Mouse (Mus musculus): Measurements from ENCODE around the gene Mapk1ip1. TPM values are rescaled to one million over a fixed set of nuclear protein-coding genes. Genes with fewer than 3 reads are reported as not detected.

Mapk1ip1 gene
- 3.3 and 3.8 TPM in 2 replicates for polyA plus RNA-seq (2015; fragmentation: Nextera tagmentation; extraction: Ambion mirVana)

GRCm38 (mm10) chr7:138845544-138846391 is at the start of gene Mapk1ip1, which contains the start of gene Ppp2r2d:
Gene Mapk1ip1, minus strand, starts transcription at chr7:138846273.
Gene Ppp2r2d, plus strand, starts transcription at chr7:138846079.
- under 1% methylated on average over 51 of the region's 51 CpGs for WGBS (ENCODE audit: insufficient replicate concordance)
- Histone ChIP-seq H3K27me3 (no peaks in the 10 kb centered on the region), H3K4me2 (peak within 1 kb of the TSS; percentile 92), H3K9me3 (replicated peaks) (no peaks in the 10 kb centered on the region), H3K27ac (peak within 1 kb of the TSS; percentile 94), H3K4me3 (replicated peaks) (peak within 1 kb of the TSS; percentile 99), H3K4me1 (replicated peaks) (peaks cover 59% of the 10 kb centered on the region), H3K9ac (peak within 1 kb of the TSS; percentile 98), H3K36me3 (peaks cover 12% of the 10 kb centered on the region)
- peak; percentile 94 for ATAC-seq (ENCODE audit: low read depth)
- peak; percentile 90 for DNase-seq

- Histone ChIP-seq H3K27me3 (no peaks in the 10 kb centered on the region), H3K9me3 (replicated peaks) (no peaks in the 10 kb centered on the region), H3K27ac (no peak overlapping the region), H3K9ac (no peak overlapping the region), H3K4me3 (replicated peaks) (no peak overlapping the region), H3K36me3 (peaks cover 36% of the 10 kb centered on the region), H3K4me1 (replicated peaks) (no peaks in the 10 kb centered on the region), H3K4me2 (no peak overlapping the region)
- 0 out of 2 replicates have a peak, but pooled peaks have one; percentile 23 for ATAC-seq (ENCODE audit: low read depth)
- 71% methylated on average over 12 of the region's 13 CpGs for WGBS (ENCODE audit: insufficient replicate concordance)
- DNase-seq = no peak
Measured at GRCm38 (mm10) chr7:138885365-138886289, 39.6 kb upstream of the Mapk1ip1 start.

GRCm38 (mm10) chr7:138883724-138884123 is 37.7 kb upstream of the Mapk1ip1 start:
- no peak overlapping the region for H3K4me2 ChIP-seq
- H3K9ac ChIP-seq = no peak overlapping the region
- H3K27me3 ChIP-seq = no peaks in the 10 kb centered on the region
- no peaks in the 10 kb centered on the region for H3K4me1 ChIP-seq (replicated peaks)
- DNase-seq (no peak), ATAC-seq (ENCODE audit: low read depth) (no peak)
- no peak overlapping the region for H3K4me3 ChIP-seq (replicated peaks)
- 83% methylated on average over 3 of the region's 3 CpGs for WGBS (ENCODE audit: insufficient replicate concordance)
- H3K36me3 ChIP-seq = peaks cover 55% of the 10 kb centered on the region
- H3K27ac ChIP-seq = no peak overlapping the region
- H3K9me3 ChIP-seq (replicated peaks) = no peaks in the 10 kb centered on the region

GRCm38 (mm10) chr7:138875031-138875430 is 29.0 kb upstream of the Mapk1ip1 start:
- no peak overlapping the region for H3K9ac ChIP-seq
- no peak for ATAC-seq (ENCODE audit: low read depth)
- peaks cover 8% of the 10 kb centered on the region for H3K4me1 ChIP-seq (replicated peaks)
- 79% methylated on average over 3 of the region's 3 CpGs for WGBS (ENCODE audit: insufficient replicate concordance)
- H3K9me3 ChIP-seq (replicated peaks) = no peaks in the 10 kb centered on the region
- no peaks in the 10 kb centered on the region for H3K27me3 ChIP-seq
- H3K36me3 ChIP-seq = peaks cover 89% of the 10 kb centered on the region
- DNase-seq = no peak
- H3K4me3 ChIP-seq (replicated peaks) = no peak overlapping the region
- no peak overlapping the region for H3K27ac ChIP-seq
- no peak overlapping the region for H3K4me2 ChIP-seq

GRCm38 (mm10) chr7:138872956-138873355 is 26.9 kb upstream of the Mapk1ip1 start:
- H3K4me3 ChIP-seq (replicated peaks) = no peak overlapping the region
- no peak for ATAC-seq (ENCODE audit: low read depth)
- no peak overlapping the region for H3K9ac ChIP-seq
- no peak overlapping the region for H3K27ac ChIP-seq
- DNase-seq = no peak
- no peaks in the 10 kb centered on the region for H3K9me3 ChIP-seq (replicated peaks)
- H3K27me3 ChIP-seq = no peaks in the 10 kb centered on the region
- H3K4me2 ChIP-seq = no peak overlapping the region
- WGBS (ENCODE audit: insufficient replicate concordance) = 74% methylated on average over 3 of the region's 3 CpGs
- H3K36me3 ChIP-seq = peaks cover 84% of the 10 kb centered on the region
- peaks cover 8% of the 10 kb centered on the region for H3K4me1 ChIP-seq (replicated peaks)

GRCm38 (mm10) chr7:138868316-138868715 is 22.2 kb upstream of the Mapk1ip1 start:
- 81% methylated on average over 4 of the region's 4 CpGs for whole genome bisulfite sequencing (ENCODE audit: insufficient replicate concordance)
- peaks cover 40% of the 10 kb centered on the region for H3K36me3 ChIP-seq
- H3K9ac ChIP-seq = no peak overlapping the region
- H3K4me1 ChIP-seq (replicated peaks) = peaks cover 11% of the 10 kb centered on the region
- no peaks in the 10 kb centered on the region for H3K27me3 ChIP-seq
- H3K4me2 ChIP-seq = no peak overlapping the region
- H3K27ac ChIP-seq = no peak overlapping the region
- no peak for ATAC-seq (ENCODE audit: low read depth)
- H3K9me3 ChIP-seq (replicated peaks) = no peaks in the 10 kb centered on the region
- DNase-seq = no peak
- H3K4me3 ChIP-seq (replicated peaks) = no peak overlapping the region

- H3K4me1 ChIP-seq (replicated peaks) = peaks cover 9% of the 10 kb centered on the region; the same call in 1 of the 2 replicates
- H3K9me3 ChIP-seq (replicated peaks) = no peaks in the 10 kb centered on the region
- ATAC-seq (ENCODE audit: low read depth) (peak; percentile 34; the same call in 1 of the 2 replicates), DNase-seq (no peak)
- peaks cover 34% of the 10 kb centered on the region for H3K36me3 ChIP-seq
- no peak overlapping the region for H3K27ac ChIP-seq
- no peak overlapping the region for H3K4me2 ChIP-seq
- 59% methylated on average over 6 of the region's 6 CpGs for WGBS (ENCODE audit: insufficient replicate concordance)
- no peak overlapping the region for H3K4me3 ChIP-seq (replicated peaks)
- no peaks in the 10 kb centered on the region for H3K27me3 ChIP-seq
- H3K9ac ChIP-seq = no peak overlapping the region
Measured at GRCm38 (mm10) chr7:138867286-138867685, 21.2 kb upstream of the Mapk1ip1 start.

GRCm38 (mm10) chr7:138864776-138865175 is 18.7 kb upstream of the Mapk1ip1 start:
- no peaks in the 10 kb centered on the region for H3K9me3 ChIP-seq (replicated peaks)
- no peak for ATAC-seq (ENCODE audit: low read depth)
- no peak overlapping the region for H3K4me3 ChIP-seq (replicated peaks)
- H3K36me3 ChIP-seq = peaks cover 26% of the 10 kb centered on the region
- 87% methylated on average over 1 of the region's 1 CpGs for WGBS (ENCODE audit: insufficient replicate concordance)
- H3K4me1 ChIP-seq (replicated peaks) = peaks cover 9% of the 10 kb centered on the region; the same call in 1 of the 2 replicates
- no peak overlapping the region for H3K27ac ChIP-seq
- no peak for DNase-seq
- H3K9ac ChIP-seq = no peak overlapping the region
- no peak overlapping the region for H3K4me2 ChIP-seq
- no peaks in the 10 kb centered on the region for H3K27me3 ChIP-seq

GRCm38 (mm10) chr7:138863950-138864572 is 18.0 kb upstream of the Mapk1ip1 start:
- ATAC-seq (ENCODE audit: low read depth) (no peak), DNase-seq (no peak)
- H3K27ac ChIP-seq = no peak overlapping the region
- H3K4me3 ChIP-seq (replicated peaks) = no peak overlapping the region
- peaks cover 20% of the 10 kb centered on the region for H3K36me3 ChIP-seq
- H3K9me3 ChIP-seq (replicated peaks) = no peaks in the 10 kb centered on the region
- peaks cover 9% of the 10 kb centered on the region; the same call in 1 of the 2 replicates for H3K4me1 ChIP-seq (replicated peaks)
- WGBS (ENCODE audit: insufficient replicate concordance) = 79% methylated on average over 3 of the region's 3 CpGs
- no peaks in the 10 kb centered on the region for H3K27me3 ChIP-seq
- no peak overlapping the region for H3K4me2 ChIP-seq
- H3K9ac ChIP-seq = no peak overlapping the region

- peaks cover 50% of the 10 kb centered on the region for H3K36me3 ChIP-seq
- whole genome bisulfite sequencing (ENCODE audit: insufficient replicate concordance) = 69% methylated on average over 2 of the region's 2 CpGs
- H3K4me1 ChIP-seq (replicated peaks) = 0 out of 2 replicates have a peak, but pooled peaks cover 4% of the 10 kb centered on the region
- H3K4me3 ChIP-seq (replicated peaks) = no peak overlapping the region
- no peak for DNase-seq
- no peaks in the 10 kb centered on the region for H3K27me3 ChIP-seq
- no peak overlapping the region for H3K27ac ChIP-seq
- H3K4me2 ChIP-seq = no peak overlapping the region
- H3K9ac ChIP-seq = no peak overlapping the region
- no peaks in the 10 kb centered on the region for H3K9me3 ChIP-seq (replicated peaks)
- no peak for ATAC-seq (ENCODE audit: low read depth)
Measured at GRCm38 (mm10) chr7:138856670-138857069, 10.6 kb upstream of the Mapk1ip1 start.

- H3K27me3 ChIP-seq = no peaks in the 10 kb centered on the region
- H3K9ac ChIP-seq = no peak overlapping the region
- H3K4me2 ChIP-seq = no peak overlapping the region
- 72% methylated on average over 2 of the region's 2 CpGs for WGBS (ENCODE audit: insufficient replicate concordance)
- no peak overlapping the region for H3K4me3 ChIP-seq (replicated peaks)
- peaks cover 18% of the 10 kb centered on the region for H3K4me1 ChIP-seq (replicated peaks)
- DNase-seq = no peak
- no peaks in the 10 kb centered on the region for H3K9me3 ChIP-seq (replicated peaks)
- no peak overlapping the region for H3K27ac ChIP-seq
- ATAC-seq (ENCODE audit: low read depth) = no peak
- peaks cover 59% of the 10 kb centered on the region for H3K36me3 ChIP-seq
Measured at GRCm38 (mm10) chr7:138854201-138854600, 8.1 kb upstream of the Mapk1ip1 start.
